Mouse (Mus musculus) intestine, embryonic 15.5 days (tissue): ENCODE measurements around the gene Glis3. TPM values are rescaled to one million over a fixed set of nuclear protein-coding genes. Genes with fewer than 3 reads are reported as not detected.

Experiments used
- ATAC-seq: fragments of 200-750 bp; cut with Nextera tagmentation; 2 replicates; pipeline ENCODE4 v1.8.0; 2017; ENCODE audit warnings: moderate TSS enrichment, moderate library complexity
- H3K27ac ChIP-seq: fragments of 300-500 bp; sonication (generic); 2 replicates; pipeline ENCODE4 v1.5.1; 2015; ENCODE audit warnings: mild to moderate bottlenecking, inconsistent platforms
- H3K27me3 ChIP-seq: fragments of 300-500 bp; sonication (generic); replicated peaks from 2 replicates; pipeline ENCODE4 v1.6.1; 2015; ENCODE audit warnings: inconsistent platforms
- H3K36me3 ChIP-seq: fragments of 300-500 bp; sonication (generic); 2 replicates; pipeline ENCODE4 v1.6.1; 2015; ENCODE audit warnings: inconsistent platforms
- H3K4me1 ChIP-seq: fragments of 300-500 bp; sonication (generic); replicated peaks from 2 replicates; pipeline ENCODE4 v1.6.1; 2015; ENCODE audit warnings: inconsistent platforms
- H3K4me2 ChIP-seq: fragments of 300-500 bp; sonication (generic); replicated peaks from 2 replicates; pipeline ENCODE4 v1.6.1; 2015; ENCODE audit warnings: mild to moderate bottlenecking, inconsistent platforms
- H3K4me3 ChIP-seq: fragments of 300-500 bp; sonication (generic); replicated peaks from 2 replicates; pipeline ENCODE4 v1.5.1; 2015; ENCODE audit warnings: inconsistent platforms
- H3K9ac ChIP-seq: fragments of 300-500 bp; sonication (generic); 2 replicates; pipeline ENCODE4 v1.6.1; 2015; ENCODE audit warnings: inconsistent platforms
- H3K9me3 ChIP-seq: fragments of 300-500 bp; sonication (generic); 2 replicates; pipeline ENCODE4 v1.6.1; 2016; ENCODE audit warnings: inconsistent platforms
- WGBS: fragments of 180-500 bp; shearing (Covaris S2); methylation state at CpG from one replicate; pipeline ENCODE4 v1.1.7; 2015; 5-methylcytosine and 5-hydroxymethylcytosine counted together
- polyA plus RNA-seq: library from polyadenylated mRNA; unstranded; fragments of >200 nt; fragmentation: Nextera tagmentation; extraction: Ambion mirVana; gene quantifications from 2 replicates; pipeline ENCODE4 v1.2.1, GENCODE M21; 2015

Glis3 gene
- polyA plus RNA-seq, 1 experiment from 2014 or later, result 1.3 TPM

GRCm38 (mm10) chr19:28273946-28274345 is 405.9 kb downstream of the Glis3 start:
- Histone ChIP-seq H3K27ac (no peak overlapping the region), H3K9me3 (no peaks in the 10 kb centered on the region), H3K4me3 (no peak overlapping the region), H3K4me1 (no peaks in the 10 kb centered on the region), H3K9ac (no peak overlapping the region), H3K36me3 (no peaks in the 10 kb centered on the region), H3K27me3 (no peaks in the 10 kb centered on the region), H3K4me2 (no peak overlapping the region)
- 89% methylated on average over 4 of the region's 4 CpGs for WGBS
- ATAC-seq, result no peak

- Histone ChIP-seq H3K4me2 (no peak overlapping the region), H3K27ac (no peak overlapping the region), H3K4me3 (no peak overlapping the region), H3K9ac (no peak overlapping the region), H3K4me1 (no peaks in the 10 kb centered on the region), H3K36me3 (no peaks in the 10 kb centered on the region), H3K9me3 (no peaks in the 10 kb centered on the region), H3K27me3 (no peaks in the 10 kb centered on the region)
- ATAC-seq, result no peak
- WGBS, result 71% methylated on average over 8 of the region's 8 CpGs
These were observed 413.0 kb downstream of the Glis3 start for GRCm38 (mm10) chr19:28266850-28267249.

- ATAC-seq, result no peak
- H3K4me3 ChIP-seq, result no peak overlapping the region
- H3K27me3 ChIP-seq, result no peaks in the 10 kb centered on the region
- 92% methylated on average over 2 of the region's 2 CpGs for WGBS
- H3K36me3 ChIP-seq, result no peaks in the 10 kb centered on the region
- no peak overlapping the region for H3K27ac ChIP-seq
- no peak overlapping the region for H3K4me2 ChIP-seq
- no peak overlapping the region for H3K9ac ChIP-seq
- no peaks in the 10 kb centered on the region for H3K4me1 ChIP-seq
- no peaks in the 10 kb centered on the region for H3K9me3 ChIP-seq
These were observed 414.1 kb downstream of the Glis3 start for GRCm38 (mm10) chr19:28265776-28266175.

GRCm38 (mm10) chr19:28258907-28259675 is 420.8 kb downstream of the Glis3 start:
- Histone ChIP-seq H3K9ac (no peak overlapping the region), H3K4me3 (no peak overlapping the region), H3K27ac (no peak overlapping the region), H3K27me3 (no peaks in the 10 kb centered on the region), H3K9me3 (no peaks in the 10 kb centered on the region), H3K4me2 (no peak overlapping the region), H3K36me3 (no peaks in the 10 kb centered on the region), H3K4me1 (no peaks in the 10 kb centered on the region)
- ATAC-seq, result no peak
- 87% methylated on average over 18 of the region's 18 CpGs for WGBS

GRCm38 (mm10) chr19:28258480-28258879 is 421.4 kb downstream of the Glis3 start:
- no peak overlapping the region for H3K4me2 ChIP-seq
- H3K4me1 ChIP-seq, result no peaks in the 10 kb centered on the region
- WGBS, result 87% methylated on average over 3 of the region's 3 CpGs
- no peaks in the 10 kb centered on the region for H3K27me3 ChIP-seq
- no peak overlapping the region for H3K4me3 ChIP-seq
- H3K27ac ChIP-seq, result no peak overlapping the region
- no peaks in the 10 kb centered on the region for H3K9me3 ChIP-seq
- H3K9ac ChIP-seq, result no peak overlapping the region
- no peak for ATAC-seq
- H3K36me3 ChIP-seq, result no peaks in the 10 kb centered on the region

- 83% methylated on average over 7 of the region's 7 CpGs for WGBS
- no peak overlapping the region for H3K4me2 ChIP-seq
- ATAC-seq, result no peak
- no peaks in the 10 kb centered on the region for H3K9me3 ChIP-seq
- H3K27ac ChIP-seq, result no peak overlapping the region
- no peaks in the 10 kb centered on the region for H3K36me3 ChIP-seq
- H3K9ac ChIP-seq, result no peak overlapping the region
- no peaks in the 10 kb centered on the region for H3K27me3 ChIP-seq
- no peak overlapping the region for H3K4me3 ChIP-seq
- H3K4me1 ChIP-seq, result no peaks in the 10 kb centered on the region
These were observed 432.5 kb downstream of the Glis3 start for GRCm38 (mm10) chr19:28247345-28247744.

- 87% methylated on average over 5 of the region's 5 CpGs for WGBS
- Histone ChIP-seq H3K27ac (no peak overlapping the region), H3K36me3 (no peaks in the 10 kb centered on the region), H3K4me1 (no peaks in the 10 kb centered on the region), H3K4me3 (no peak overlapping the region), H3K9ac (no peak overlapping the region), H3K27me3 (no peaks in the 10 kb centered on the region), H3K4me2 (no peak overlapping the region), H3K9me3 (no peaks in the 10 kb centered on the region)
- no peak for ATAC-seq
These were observed 433.7 kb downstream of the Glis3 start for GRCm38 (mm10) chr19:28246186-28246585.

GRCm38 (mm10) chr19:28238073-28238472 is 441.8 kb downstream of the Glis3 start:
- Histone ChIP-seq H3K27ac (no peak overlapping the region), H3K4me3 (no peak overlapping the region), H3K9ac (no peak overlapping the region), H3K36me3 (no peaks in the 10 kb centered on the region), H3K4me1 (no peaks in the 10 kb centered on the region), H3K4me2 (no peak overlapping the region), H3K27me3 (no peaks in the 10 kb centered on the region), H3K9me3 (no peaks in the 10 kb centered on the region)
- WGBS, result 79% methylated on average over 4 of the region's 4 CpGs
- ATAC-seq, result no peak

- Histone ChIP-seq H3K4me1 (no peaks in the 10 kb centered on the region), H3K27me3 (no peaks in the 10 kb centered on the region), H3K36me3 (no peaks in the 10 kb centered on the region), H3K4me2 (no peak overlapping the region), H3K4me3 (no peak overlapping the region), H3K27ac (no peak overlapping the region), H3K9ac (no peak overlapping the region), H3K9me3 (no peaks in the 10 kb centered on the region)
- 91% methylated on average over 2 of the region's 2 CpGs for WGBS
- no peak for ATAC-seq
These were observed 442.3 kb downstream of the Glis3 start for GRCm38 (mm10) chr19:28237621-28238020.

- no peaks in the 10 kb centered on the region for H3K9me3 ChIP-seq
- H3K27ac ChIP-seq, result no peak overlapping the region
- H3K9ac ChIP-seq, result no peak overlapping the region
- ATAC-seq, result peak; percentile 82
- H3K27me3 ChIP-seq, result no peaks in the 10 kb centered on the region
- no peak overlapping the region for H3K4me3 ChIP-seq
- no peak overlapping the region for H3K4me2 ChIP-seq
- no peaks in the 10 kb centered on the region for H3K4me1 ChIP-seq
- H3K36me3 ChIP-seq, result no peaks in the 10 kb centered on the region
- WGBS, result 62% methylated on average over 5 of the region's 5 CpGs
These were observed 444.3 kb downstream of the Glis3 start for GRCm38 (mm10) chr19:28235571-28235970.

- H3K36me3 ChIP-seq, result no peaks in the 10 kb centered on the region
- no peak overlapping the region for H3K9ac ChIP-seq
- H3K4me3 ChIP-seq, result no peak overlapping the region
- no peaks in the 10 kb centered on the region for H3K4me1 ChIP-seq
- WGBS, result 92% methylated on average over 9 of the region's 9 CpGs
- no peaks in the 10 kb centered on the region for H3K27me3 ChIP-seq
- no peaks in the 10 kb centered on the region for H3K9me3 ChIP-seq
- H3K27ac ChIP-seq, result no peak overlapping the region
- ATAC-seq, result no peak
- H3K4me2 ChIP-seq, result no peak overlapping the region
These were observed 444.8 kb downstream of the Glis3 start for GRCm38 (mm10) chr19:28235096-28235495.

- Histone ChIP-seq H3K9me3 (no peaks in the 10 kb centered on the region), H3K27me3 (no peaks in the 10 kb centered on the region), H3K27ac (no peak overlapping the region), H3K9ac (no peak overlapping the region), H3K4me2 (no peak overlapping the region), H3K36me3 (no peaks in the 10 kb centered on the region), H3K4me1 (no peaks in the 10 kb centered on the region), H3K4me3 (no peak overlapping the region)
- ATAC-seq, result no peak
- 93% methylated on average over 2 of the region's 2 CpGs for WGBS
These were observed 445.2 kb downstream of the Glis3 start for GRCm38 (mm10) chr19:28234676-28235075.

- Histone ChIP-seq H3K4me2 (no peak overlapping the region), H3K4me3 (no peak overlapping the region), H3K27ac (no peak overlapping the region), H3K27me3 (no peaks in the 10 kb centered on the region), H3K36me3 (no peaks in the 10 kb centered on the region), H3K9me3 (no peaks in the 10 kb centered on the region), H3K4me1 (no peaks in the 10 kb centered on the region), H3K9ac (no peak overlapping the region)
- WGBS, result 72% methylated on average over 3 of the region's 3 CpGs
- ATAC-seq, result no peak
These were observed 448.4 kb downstream of the Glis3 start for GRCm38 (mm10) chr19:28231511-28231910.
